Mouse (Mus musculus) left cerebral cortex, adult 8-10 months (tissue): ENCODE measurements at regions not wholly inside any gene's neighbourhood (a gene's known extent, or its start where the extent isn't known, plus 50 kb on each side); places are given as distances from the start of the nearest gene placed in this dataset.
"Not testable (repeated sequence)": the region's sequence is repeated elsewhere in the genome, so short reads cannot be mapped to it uniquely, and the experiment has no call there.

ENCODE experiments used
- DNase-seq, 2 experiments: peaks; one replicate each; pipeline ENCODE4 v3.0.0; 2022; ENCODE audit warnings: low spot score in 2 of 2

DNA sequence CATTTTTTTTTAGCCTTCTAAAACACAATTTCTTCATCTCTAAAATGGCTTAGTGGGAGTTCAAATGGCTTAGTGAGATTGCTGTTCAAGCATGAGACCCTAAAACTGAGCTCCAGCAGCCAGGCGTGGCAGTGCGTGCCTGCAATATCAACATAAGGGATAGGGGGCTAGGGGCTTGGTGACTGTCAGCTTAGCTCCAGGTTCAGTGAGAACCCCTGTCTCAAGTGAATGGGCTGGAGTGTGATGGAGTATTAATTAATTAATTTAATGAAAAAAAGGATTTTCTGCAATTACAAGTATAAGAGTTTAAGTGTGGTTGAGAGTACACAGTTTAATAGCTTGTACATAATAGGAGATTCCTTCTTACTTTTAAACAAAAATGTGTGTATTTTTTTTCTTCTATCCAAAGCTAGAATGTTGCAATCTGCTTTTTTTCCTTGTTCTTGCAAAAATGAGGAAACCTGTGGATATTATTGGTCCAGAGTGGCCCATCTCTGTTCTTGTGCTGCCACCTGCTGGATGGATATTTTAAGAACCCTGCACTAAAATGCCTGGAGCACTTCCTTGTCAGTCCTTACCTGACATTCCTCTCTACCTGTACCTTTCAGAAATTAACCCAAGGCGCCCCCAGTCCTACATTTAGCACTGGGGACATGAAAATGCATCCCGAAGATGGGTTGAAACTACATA, 54.0 kb upstream of the Usp47 start:
- peak; percentile 18 to 58 for DNase-seq

DNA sequence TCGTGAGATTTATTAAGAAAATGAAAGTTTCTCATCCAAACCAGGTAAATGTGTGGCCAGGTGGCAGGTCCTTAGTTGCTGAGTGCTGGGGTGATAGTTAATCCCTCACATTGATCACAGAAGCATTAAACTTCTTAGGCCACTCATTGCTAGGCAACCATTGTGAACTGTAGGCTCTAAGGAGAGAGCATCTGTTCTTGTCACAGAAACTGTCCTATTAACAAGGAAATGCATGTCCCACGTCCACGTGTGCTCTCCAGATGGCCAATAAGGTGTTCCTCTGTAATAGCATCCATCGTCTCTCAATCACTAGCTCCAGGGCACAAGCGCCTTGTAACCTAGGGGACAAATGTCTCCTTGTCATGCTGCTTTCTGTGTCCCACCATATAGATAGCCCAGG, 55.0 kb upstream of the Usp47 start:
- DNase-seq: no peak

DNA sequence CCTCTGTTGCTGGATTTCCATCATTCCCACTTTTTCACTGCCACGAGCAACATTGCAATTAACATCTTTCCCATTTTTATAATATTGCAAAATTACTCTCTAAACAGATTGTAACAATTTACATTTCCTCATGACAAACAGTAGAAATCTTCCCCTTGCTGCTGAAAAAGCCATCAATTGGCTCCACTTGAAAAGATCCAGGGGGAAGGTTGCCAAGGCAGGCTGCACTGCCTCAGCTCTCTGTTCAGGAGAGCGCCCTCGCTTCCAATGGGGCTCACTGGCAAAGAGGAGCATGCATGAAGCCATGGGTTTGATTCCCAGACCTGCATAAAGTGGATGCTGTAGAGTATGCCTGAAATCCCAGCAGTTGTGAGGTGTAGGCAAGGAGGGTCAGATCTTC, 56.6 kb upstream of the Usp47 start:
- DNase-seq: no peak

DNA sequence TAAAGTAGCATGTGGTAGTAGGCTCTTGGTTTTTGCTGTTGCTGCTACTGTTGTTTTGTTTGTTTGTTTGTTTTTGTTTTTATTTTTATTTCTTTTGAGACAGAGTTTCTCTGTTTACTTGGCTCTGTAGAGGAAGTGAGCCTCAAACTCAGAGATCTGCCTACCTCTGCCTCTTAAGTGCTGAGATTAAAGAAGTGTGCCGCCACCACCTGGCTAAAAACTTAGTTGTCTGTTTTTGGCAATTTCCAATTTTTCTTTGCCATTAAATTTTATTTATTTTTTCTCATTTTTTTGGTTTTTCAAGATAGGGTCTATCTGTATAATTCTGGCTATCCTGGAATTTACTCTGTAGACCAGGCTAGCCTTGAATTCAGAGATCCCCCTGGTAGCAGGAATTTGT, 59.3 kb upstream of the Usp47 start:
- no peak for DNase-seq

DNA sequence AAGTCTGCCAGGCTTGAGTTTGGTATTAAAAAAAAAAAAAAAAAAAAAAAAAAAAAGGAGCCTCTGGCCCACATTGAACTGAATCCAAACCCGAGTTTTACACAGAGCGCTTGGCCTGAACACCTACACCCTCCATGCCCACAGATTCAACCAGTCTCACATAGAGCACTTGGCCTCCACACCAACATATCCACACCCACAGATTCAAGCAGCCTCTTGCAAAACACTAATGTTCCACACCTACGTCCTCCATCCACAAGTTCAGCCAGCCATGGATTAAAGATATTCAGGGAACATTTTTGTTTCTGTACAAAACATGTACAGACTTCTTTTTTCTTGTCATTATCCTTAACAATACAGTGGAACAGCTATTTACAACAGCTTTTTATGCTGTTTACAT, 63.3 kb upstream of the Usp47 start:
- DNase-seq: peak in 1 of 2 experiments; percentile 56

DNA sequence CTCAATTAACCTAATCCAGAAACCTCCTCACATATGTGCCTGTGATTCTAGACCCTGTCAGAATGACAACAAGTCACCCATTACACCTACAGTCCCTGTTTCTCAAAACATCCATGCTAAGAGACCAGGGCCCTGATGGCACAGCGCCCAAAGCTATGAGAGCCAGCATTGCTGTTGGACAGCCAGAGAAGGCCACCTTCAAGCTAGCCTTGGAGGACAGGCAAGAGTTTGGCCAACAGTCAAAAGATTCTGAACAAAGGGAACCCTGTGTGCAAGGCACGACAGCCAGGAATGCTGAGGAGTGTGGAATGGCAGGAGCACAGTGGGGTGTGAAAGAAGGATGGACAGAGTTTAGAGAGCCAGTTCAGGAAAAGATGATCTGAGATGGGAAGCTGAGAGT, 66.6 kb upstream of the Usp47 start:
- no peak for DNase-seq

DNA sequence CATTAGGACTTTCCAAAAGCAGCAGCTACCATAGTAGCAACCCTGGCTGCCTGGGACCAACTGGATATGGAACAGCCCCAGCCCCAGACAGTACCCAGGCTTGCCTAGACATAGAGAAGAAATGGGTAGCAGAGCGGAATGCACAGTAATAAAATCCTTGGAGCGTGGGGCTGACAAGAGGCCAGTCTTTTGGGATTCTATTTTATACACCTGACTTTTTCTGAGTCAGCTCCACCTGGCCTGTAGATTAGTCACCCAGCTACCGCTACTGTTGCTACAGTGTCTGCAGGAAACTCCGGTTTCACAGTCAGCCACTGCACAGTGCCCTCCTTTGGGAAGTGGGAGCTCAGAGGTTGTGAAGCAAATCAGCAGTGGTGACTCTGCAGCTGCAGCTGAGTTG, 83.7 kb upstream of the Usp47 start:
- no peak for DNase-seq

DNA sequence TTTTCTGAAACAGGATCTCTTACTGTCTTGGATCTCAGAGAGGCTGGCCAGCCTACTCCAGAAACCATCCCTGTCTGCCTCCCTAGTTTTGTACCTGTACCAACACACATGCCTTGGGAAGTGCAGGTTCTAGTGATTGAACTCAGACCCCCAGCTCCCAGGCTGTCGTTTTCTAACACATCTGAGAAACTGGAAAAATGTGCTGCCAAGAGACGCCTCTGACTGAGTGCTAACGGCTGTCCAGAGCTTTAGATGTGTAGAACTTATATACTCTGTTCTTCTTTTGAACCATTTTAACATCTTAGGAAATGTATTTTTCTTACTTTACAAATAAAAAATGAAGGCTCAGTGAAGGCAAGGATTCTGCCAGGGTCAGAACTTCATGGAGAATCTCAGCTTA, 85.8 kb upstream of the Usp47 start:
- DNase-seq: no peak

DNA sequence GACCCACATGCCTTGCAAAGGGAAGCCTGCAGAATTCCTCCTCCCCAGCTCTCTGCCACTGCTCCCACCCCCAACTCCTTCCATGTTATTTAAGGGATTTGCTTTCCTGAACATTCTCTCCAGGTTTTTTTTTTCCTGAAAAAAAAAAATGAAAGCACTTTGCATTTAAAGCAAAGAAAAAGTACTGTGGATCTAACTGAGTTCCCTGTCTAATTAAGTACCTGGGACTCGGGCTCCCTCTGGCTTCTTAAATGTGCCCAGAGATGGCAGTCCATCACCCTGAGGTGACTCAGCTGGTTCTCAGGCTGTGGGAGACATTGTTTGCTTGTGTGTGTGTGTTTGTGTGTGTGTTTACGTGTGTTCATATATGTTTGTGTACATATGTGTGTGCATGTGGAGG, 86.2 kb upstream of the Usp47 start:
- no peak for DNase-seq

DNA sequence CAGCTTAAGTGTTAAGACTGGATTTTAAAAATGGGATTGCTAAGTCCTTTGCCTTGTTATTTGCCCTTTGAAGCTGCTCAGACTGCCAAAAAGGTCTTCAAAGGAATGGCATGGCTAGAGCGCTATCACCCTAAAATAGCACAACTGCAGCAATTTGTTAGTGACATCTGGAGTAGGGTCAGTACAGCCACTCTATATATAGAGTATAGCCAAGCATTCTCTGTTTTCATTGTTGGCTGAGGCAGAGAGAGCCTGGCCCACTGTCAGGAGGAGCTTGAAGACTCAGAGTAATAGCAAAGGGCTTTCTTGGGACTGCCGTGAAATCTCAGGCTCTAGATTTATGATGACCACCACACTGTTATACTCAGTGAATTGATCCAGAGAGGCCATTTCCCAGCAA, 90.6 kb upstream of the Usp47 start:
- no peak for DNase-seq

DNA sequence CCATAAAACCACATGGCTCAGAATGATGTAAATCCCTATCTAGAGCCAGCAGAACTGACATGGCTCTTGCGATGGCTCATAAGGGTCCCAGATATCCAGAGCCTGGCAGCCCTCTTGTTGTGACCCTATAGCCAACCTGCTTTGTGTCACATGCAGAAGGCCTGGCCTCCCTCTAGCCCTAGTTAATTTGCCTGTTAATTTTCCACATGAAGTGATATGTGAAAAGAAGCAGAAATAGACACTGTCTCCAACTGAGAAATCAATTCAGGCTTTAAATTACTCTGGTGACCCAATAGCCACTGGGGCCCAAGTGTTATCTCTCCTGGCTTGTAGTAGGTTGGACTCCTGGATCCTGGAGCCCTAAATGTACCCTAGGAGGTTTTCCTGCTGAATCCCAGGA, 103.3 kb upstream of the Usp47 start:
- no peak for DNase-seq

DNA sequence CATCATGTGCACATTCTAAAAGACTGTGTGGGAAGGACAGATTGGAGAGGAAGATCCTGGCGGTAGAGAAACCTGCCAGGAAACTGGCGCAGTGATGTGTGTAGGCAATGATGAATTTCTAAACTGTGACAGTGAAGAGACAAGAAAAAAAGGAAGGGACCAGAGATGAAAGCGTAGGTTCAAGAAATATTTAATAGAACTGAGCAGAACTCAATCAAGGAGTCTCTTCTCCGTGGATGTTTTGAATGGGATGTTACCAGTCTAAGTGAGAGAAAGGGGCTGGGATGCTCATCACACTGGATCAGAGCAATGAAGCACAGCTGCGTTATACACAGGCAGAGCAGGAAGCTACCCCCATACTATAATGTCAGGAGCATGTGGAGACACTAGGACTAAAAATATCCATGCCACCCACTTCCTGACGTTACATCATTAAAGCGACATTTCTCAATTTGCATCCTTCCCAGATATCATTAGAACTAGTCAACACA, 119.5 kb upstream of the Usp47 start:
- DNase-seq: peak; percentile 21 to 50

DNA sequence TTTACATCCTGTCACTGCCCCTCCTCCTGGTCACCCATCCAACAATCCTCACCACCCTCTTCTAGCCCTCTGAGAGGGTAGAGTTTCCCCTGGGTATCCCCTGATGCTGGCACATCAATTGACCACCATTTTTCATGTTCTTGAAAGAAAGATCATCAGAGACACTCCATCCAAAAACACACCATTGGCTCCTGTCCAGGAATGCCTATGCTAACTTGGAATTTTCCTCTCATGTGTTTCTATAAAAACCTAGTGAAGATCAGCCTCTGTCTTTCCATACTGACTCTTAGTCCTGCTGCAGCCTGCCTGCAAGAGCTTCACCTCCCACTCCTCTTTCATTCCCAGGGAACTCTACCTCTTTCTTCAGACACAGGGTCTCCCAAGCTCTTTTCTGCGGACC, 117.2 kb upstream of the Galnt18 start:
- no peak for DNase-seq

DNA sequence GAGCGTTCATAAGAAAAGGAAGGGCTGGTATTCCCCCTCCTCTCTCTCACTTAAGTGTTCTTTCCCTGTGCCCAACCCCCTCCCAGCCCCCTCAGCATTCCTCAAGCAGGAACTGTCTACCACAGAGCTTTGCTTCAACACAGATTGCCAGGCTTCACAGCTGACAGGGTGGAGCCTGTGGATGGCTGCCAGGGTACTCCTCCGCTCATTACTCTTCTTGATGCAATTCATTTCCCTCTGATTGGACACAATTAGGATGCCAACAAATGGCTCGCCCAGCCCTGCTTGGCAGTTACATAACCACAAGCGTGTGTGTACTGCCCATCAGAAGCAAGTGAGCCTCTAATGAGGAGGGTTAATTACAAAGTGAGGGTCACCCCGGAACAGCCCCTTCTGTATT, 116.5 kb upstream of the Galnt18 start:
- peak; percentile 25 to 88 for DNase-seq

DNA sequence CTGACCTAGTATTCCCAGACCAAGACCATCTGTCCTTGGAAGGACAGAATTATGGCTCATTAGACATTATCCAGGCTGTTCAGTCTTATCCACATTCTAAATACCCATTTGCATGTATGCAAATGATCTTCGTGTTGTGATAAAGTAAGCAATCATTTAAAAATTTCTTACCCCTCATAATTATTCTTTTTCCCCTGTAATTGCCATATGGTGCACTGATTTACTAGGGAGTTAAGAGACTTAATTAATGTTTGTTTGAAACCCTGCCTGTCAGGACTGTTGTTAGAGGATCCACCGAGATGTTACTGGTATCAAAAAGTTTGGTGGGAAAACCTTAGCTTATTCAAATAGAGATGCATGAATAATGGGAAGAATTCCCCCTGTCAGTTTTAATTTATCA, 103.2 kb upstream of the Galnt18 start:
- no peak for DNase-seq

DNA sequence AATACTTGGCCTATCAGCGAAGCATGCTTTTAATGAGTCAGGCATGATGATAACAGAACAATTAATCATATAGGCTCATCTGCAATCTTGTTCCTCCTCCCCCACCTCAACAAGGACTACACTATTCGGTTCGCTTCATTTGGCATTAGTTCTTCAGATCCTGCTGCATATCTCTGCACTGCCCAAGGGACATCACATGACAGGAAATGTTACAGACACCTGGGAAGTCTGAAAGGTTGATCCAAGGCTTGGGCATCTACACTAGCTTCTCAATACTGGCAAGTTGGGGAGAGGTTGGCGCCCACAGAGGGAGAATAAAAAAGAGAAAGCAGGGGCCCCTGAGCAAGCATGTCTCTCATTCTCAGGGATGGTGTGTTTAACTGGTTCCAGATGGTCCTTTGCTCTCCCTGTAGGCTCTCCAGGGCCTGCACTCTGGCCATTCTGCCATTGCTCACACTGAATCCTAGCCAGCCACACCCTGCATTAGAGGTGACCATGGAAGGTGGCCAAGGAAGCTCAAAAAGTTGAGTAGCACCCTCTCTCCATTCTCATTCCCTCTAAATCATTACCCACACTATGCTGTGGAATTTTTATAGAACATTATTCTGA, 100.4 kb upstream of the Galnt18 start:
- DNase-seq: no peak

DNA sequence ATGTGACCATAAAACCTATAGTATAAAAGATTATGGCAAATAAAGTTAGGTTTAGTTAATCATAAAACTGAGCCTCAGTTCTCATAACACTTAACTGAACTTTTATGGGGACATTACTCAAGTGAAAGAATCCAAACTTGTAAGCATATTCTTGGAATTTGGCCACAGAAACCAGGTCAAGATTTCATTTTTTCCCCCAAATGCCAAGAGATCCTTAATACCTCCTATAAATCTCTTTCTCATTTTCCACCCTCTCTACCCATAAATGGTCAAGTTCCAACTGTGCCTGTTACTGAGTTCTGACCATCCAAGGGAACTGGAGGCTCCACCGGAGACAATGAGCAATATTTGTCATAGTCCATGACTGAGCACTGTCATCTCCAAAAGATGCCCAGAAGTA, 97.8 kb upstream of the Galnt18 start:
- no peak for DNase-seq

DNA sequence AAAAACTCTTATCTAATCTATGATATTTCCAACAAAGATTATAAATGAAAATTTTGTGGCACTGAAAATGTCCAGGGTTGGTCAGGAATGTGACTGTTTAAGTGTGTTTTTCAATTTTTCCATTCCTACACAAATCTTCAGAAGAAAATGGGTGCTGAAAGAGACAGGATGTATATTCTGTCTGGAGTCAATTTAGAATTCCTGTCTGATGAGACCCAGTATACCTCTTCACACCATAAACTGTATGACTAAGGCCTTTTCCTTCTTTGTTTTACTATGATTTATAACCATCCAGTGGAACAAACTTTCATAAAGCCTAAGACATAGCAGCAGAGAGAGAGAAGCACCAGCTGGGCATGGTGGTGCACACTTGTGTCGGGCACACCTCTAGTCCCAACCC, 96.2 kb upstream of the Galnt18 start:
- no peak for DNase-seq

DNA sequence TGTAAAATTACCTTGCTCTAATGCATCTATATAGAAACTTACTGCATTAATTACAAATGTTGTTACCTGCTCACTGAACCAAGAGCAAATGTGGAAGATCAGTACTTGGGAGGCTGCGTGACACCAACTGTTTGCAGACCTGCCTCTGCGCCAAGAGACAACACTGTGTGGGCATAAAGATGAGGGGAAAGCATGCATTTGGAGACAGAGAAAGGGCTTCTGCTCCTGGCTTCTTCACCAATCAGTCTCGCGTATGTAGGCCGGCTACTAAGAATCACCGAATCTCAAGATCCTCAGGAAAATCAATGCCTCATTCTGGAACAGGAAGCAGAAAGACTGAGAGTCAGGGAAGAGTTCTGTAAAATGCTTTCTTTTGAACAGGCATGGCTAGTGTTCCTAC, 89.6 kb upstream of the Galnt18 start:
- DNase-seq: no peak

DNA sequence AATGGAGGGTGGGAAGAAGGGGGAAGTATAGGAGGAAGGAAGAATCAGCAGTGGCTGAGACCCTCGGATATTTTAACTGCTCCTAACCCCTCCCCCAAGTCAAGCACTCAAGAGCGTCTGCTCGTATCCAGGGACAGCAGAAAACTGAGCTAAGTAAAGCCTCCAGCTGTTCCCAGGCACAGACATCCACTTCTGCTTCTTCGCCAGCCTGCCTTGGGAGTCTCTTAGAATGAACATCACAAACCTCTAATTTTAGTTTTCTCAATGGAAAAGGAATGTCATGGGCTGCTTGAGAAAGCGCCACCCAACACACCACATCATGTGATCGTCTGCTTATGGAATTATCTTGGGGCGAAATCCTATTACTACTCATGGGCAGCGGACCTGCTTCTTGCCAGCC, 83.3 kb upstream of the Galnt18 start:
- DNase-seq: no peak

DNA sequence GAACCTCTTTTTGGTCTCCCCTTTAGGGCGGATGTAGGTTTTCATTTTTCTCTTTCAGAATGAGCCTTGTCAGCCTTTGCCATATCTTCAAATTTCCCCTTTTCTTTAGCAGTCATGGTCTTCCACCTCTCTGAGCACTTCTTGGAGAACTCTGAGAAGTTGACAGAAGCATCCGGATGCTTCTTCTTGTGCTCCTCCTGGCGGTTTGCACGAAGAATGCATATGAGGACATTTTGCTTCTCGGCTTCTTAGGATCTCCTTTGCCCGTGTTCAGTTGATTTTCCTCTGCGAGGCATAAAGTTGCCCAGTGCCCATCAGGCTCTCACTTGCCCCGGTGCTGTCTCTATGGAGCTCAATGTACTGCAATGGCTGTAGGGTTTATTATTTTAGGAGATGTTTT, 78.5 kb upstream of the Galnt18 start:
- DNase-seq: not testable (repeated sequence)

DNA sequence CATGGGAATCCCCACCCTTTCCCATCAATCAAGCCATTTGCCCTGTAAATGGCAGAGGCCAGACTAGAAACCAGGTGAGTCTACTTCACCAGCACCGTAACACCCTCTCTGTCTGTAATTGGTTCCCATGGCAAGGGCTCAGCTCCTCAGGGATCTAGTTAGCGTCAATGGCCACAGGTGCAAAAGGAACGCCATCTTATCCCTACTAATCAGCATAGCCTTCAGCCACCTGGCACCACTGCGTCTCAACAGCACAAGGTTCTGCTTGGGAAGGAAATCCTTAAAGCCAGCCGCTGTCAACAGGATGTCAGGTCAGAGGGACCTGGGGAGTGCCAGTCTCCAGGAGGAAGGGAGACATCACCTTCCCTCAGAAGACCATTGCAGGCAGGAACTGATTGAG, 77.2 kb upstream of the Galnt18 start:
- no peak for DNase-seq

DNA sequence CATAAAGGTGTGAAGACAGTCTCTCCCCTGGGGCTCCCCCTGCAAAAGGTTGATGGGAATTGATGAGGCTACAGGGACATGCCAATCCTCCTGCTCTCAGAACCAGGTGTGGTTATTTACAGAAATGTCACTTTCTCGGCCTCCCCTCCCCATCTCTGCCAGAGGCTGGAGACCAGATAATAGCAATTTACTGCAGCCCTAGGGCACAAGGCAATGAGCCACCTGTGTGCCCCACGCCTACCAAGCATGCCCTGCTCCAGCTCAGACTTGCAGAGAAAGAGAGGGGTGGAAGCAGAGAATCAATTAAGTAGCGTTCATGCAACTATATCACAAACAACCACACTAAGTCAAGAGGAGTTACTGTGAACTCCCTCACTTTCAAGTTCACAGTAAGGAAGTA, 75.5 kb upstream of the Galnt18 start:
- no peak for DNase-seq

DNA sequence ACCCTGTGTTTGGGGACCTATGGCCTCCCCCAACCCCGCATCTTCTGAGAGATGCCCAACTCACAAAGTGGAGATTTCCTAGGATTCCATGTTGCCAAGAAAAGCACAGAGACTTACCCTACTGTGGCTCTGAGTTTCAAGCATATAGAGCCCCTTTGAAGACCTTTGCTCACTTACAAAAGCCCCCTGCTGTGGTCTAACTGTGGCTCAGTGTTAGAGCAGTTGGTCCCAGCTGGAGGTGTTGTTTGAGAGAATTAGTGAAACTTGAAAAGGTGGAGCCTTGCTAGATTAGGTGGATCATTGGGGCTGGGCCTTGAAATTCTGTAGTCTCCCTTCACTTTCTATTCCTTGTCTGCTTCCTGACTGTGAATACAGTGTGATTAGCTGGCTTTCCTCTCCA, 66.6 kb upstream of the Galnt18 start:
- DNase-seq: no peak
